Mouse (Mus musculus) frontal cortex, postnatal 14 days (tissue): ENCODE data around the gene A2m.

Source experiments
- DNase-seq, 2 experiments: peaks; one replicate each; pipeline ENCODE4 v3.0.0; 2022; ENCODE audit warnings: low spot score in 2 of 2

Gene A2m

GRCm38 (mm10) chr6:121635076-121635475 lies at the start of gene A2m:
A2m (plus strand) TSS chr6:121635376.
- no peak for DNase-seq

- no peak for DNase-seq
These were observed 45.0 kb upstream of the A2m start for GRCm38 (mm10) chr6:121590131-121590530.

GRCm38 (mm10) chr6:121600927-121601326 lies 34.2 kb upstream of the A2m start:
- DNase-seq: no peak

- no peak for DNase-seq
These were observed 27.3 kb upstream of the A2m start for GRCm38 (mm10) chr6:121607861-121608260.

GRCm38 (mm10) chr6:121611796-121612195 lies 23.4 kb upstream of the A2m start:
- no peak for DNase-seq

- DNase-seq: no peak
These were observed 17.7 kb upstream of the A2m start for GRCm38 (mm10) chr6:121617476-121617875.

- no peak for DNase-seq
These were observed 12.7 kb upstream of the A2m start for GRCm38 (mm10) chr6:121622525-121622924.

GRCm38 (mm10) chr6:121634520-121634919 lies 656 bp upstream of the A2m start:
- no peak for DNase-seq

- DNase-seq: peak in 1 of 2 experiments; percentile 13
These were observed 749 bp downstream of the A2m start for GRCm38 (mm10) chr6:121635878-121636371.

- DNase-seq: no peak
These were observed 13.3 kb downstream of the A2m start for GRCm38 (mm10) chr6:121648499-121648898.
